Mouse (Mus musculus) left cerebral cortex, postnatal 25 days (tissue): ENCODE data around the gene Ppp1r13b. TPM values are rescaled to one million over a fixed set of nuclear protein-coding genes. Genes with fewer than 3 reads are reported as not detected.
"Not testable (repeated sequence)": the region's sequence is repeated elsewhere in the genome, so short reads cannot be mapped to it uniquely, and the experiment has no call there.

Experiments used
- DNase-seq, 2 experiments: peaks; one replicate each; pipeline ENCODE4 v3.0.0; 2022; ENCODE audit warnings: low spot score in 2 of 2, mixed read lengths in 1 of 2
- intact Hi-C: fragments of 180-260 bp; cut with DNase I; formaldehyde crosslinking; loops from one replicate; pipeline ENCODE4 v1.15.1; 2025
- total RNA-seq, 2 experiments: library from RNA; stranded (reverse); gene quantifications; 2 replicates each; pipeline ENCODE4 v1.2.3; 2021

The Ppp1r13b gene
- total RNA-seq = 10 to 100 TPM; 58.4 to 63.9 TPM

DNA sequence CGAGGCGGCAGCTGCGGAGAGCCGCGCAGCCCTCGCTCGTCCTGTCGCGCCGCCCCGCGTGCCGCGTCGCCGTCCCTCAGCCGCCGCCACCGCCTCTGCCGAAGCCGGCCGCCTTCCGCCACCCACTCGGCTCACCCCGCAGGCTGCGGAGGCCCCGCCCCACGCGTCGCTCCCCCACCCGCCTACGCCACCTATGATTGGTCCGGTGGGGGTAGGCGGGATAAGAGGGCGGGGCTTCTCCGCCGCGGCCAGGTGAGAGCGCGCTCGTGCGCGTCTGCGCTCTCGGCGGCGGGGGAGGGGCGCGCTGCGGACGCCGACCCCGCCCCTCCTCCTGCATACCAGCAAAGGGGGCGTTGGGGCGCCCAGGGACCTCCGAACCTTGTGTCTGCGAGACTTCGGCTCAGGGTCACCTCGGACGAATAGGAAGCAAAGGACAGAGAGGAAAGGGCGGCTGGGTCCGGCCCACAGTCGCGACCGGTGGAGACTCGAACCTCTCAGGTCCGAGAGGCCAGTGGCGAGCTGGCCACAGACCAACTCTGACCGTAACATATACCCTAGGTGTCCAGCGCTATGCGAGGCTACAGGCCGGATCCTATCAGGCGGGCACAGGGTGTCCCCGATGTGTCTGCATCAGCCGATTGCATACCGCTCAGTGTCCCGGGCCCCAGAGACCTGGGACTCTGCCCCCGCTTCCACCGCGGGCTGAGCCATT, at the start of gene Ppp1r13b:
Ppp1r13b (minus strand) TSS at position 141 of the 712 bp plus-strand sequence.
- intact Hi-C loops = no loop called here
- DNase-seq = peak; percentile 81 to 88

DNA sequence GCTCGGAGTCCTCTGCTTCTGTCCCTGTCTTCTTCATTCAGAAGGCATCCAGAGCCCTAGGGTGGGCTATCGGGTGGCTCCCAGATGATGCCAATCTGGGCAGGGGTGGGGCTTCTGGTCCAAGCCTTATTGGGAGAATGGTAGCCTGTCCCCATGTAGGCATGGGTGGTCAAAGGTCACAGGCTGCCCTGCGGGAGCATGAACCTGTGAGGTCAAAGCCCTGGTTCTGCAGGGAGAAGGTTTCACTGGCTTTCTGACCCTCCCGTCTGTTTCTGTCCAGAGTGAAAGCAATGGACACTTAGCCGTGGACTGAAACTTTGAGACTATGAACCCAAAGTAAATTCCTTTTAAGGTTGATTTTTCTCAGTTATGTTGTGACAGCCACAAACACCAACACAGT, 48.3 kb upstream of the Ppp1r13b start:
- DNase-seq = no peak
- intact Hi-C loops = no loop called here

GRCm38 (mm10) chr12:111951701-111952100, 43.8 kb upstream of the Ppp1r13b start:
- intact Hi-C loops = no loop called here
- no peak for DNase-seq

DNA sequence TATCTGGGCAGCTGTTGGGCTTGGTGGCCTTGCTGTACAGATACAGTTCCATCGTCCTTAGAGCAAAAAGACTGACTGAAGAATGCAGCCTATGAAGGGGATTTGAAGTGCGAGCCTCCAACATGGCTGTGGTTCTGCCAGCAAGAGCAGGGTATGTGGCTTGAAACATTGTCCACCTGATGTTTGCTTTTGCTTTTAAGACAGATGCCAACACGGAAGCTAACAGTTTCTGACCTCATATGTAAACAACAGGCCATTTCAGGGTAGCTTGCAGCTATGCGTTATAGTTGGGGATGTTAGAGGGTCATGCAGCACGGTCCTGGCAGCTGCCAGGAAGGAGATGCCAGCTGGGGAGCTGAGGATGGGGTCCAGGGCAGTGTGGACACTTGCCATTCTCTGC, 42.6 kb upstream of the Ppp1r13b start:
- intact Hi-C loops = no loop called here
- no peak for DNase-seq

GRCm38 (mm10) chr12:111946716-111947115, 38.8 kb upstream of the Ppp1r13b start:
- intact Hi-C loops = loop anchor here (1.0 kb wide), 1 partner anchor 68 kb away; no protein-coding TSS in a partner anchor
- peak; percentile 31 to 55 for DNase-seq

- intact Hi-C loops = loop anchor here (1.0 kb wide), 1 partner anchor 68 kb away; no protein-coding TSS in a partner anchor
Observed at GRCm38 (mm10) chr12:111945765-111946655, 38.1 kb upstream of the Ppp1r13b start.

GRCm38 (mm10) chr12:111945115-111945514, 37.2 kb upstream of the Ppp1r13b start:
- DNase-seq = no peak
- intact Hi-C loops = no loop called here

More at GRCm38 (mm10) chr12:111945765-111946655, 38.1 kb upstream of the Ppp1r13b start:
- not testable (repeated sequence) for DNase-seq

GRCm38 (mm10) chr12:111944065-111944987, 36.4 kb upstream of the Ppp1r13b start:
- DNase-seq, intact Hi-C loops: not testable (repeated sequence)

DNA sequence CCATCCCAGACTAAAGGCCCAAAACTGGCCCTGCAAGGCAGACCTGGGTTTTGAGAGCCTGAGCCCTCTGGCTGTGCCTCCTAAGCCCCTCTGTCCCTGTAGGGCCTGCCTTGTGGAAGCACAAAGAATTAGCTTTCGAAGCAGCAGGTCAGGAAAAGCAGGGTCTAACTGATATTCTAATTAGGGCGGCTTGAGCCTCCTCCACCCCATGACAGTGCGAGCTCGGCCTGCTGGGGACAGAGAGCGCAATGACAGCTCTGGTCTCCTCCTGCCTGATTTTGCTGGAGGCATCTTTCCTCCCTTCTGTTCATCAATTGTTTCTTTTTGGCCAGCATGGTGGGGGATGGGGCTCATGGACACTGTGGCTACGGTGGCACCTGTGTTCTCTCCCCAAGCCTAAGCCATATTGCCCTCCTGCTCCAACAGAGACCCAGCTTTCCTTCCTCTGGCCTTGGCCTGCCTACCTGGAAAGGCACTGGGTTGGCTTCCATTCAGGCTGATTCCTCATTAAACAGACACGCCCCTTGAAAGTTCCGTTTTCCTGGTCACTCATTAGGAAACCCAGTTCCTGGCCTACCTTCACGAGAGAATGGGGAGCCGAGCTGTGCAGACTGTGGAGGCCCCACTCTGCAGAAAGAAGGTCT, 35.6 kb upstream of the Ppp1r13b start:
- intact Hi-C loops = no loop called here
- no peak for DNase-seq

- intact Hi-C loops = no loop called here
- no peak for DNase-seq
Observed at GRCm38 (mm10) chr12:111938623-111939177, 30.8 kb upstream of the Ppp1r13b start.

DNA sequence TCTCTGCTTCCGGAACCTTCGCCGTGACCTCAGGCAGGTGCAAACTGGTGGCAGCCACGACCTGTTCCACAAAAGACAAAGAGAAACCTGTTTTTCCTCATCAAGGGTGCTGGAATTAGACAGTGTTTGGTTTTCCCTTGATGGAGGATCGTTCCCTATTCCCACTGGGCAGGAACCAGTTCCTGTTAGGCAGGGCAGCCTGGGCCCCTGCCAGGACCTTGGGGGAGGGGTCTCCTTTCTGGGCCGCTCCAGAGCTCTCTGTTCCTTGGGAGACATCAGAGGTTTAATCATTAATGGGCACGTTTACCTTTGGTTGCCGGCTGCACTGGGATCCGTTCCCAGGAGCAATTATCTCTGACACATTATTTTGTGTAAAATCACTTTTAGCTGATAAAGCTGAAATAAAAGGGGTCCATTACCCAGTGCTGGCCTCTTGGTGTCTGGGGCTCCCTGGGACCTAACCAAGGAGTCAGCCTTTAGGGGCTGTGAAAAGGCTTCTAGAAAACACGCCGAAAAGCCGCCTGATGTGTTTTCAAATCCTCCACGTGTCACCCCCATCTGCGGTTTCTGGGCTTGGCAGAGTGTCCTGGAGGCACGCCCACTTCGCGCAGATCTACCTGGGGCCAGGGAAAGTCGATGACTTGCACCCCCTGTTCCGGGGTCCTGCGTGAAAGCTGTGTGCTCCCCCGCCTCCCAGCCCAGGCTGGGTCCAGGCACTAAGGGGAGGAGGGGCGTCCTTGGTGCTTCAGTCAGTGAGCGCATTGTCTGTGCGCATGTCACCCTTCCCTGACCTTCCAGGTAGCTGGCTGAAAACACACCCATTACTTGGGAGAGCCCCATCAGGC, 29.0 kb upstream of the Ppp1r13b start:
- intact Hi-C loops = loop anchor here (2.0 kb wide), 1 partner anchor 20 kb away; no protein-coding TSS in a partner anchor
- no peak for DNase-seq

DNA sequence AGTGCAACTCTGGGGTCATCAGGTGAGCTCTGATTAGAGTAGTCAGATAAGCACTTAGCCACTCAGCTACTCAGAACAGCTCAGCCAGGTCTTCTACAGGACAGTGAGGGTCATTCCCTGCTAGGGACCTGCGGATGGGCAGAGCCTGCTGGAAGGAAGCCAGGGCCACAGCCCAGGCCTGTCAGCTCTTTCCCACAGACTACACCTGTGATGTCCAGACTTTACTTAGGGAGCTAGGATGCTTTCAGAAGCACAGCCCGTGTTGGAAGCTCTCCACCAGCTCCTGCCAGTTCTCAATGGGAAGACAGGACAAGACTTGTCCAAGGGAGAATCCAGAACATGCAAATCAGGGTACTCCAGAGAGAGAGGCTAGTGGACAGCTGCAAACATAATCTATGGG, 26.1 kb upstream of the Ppp1r13b start:
- intact Hi-C loops = no loop called here
- DNase-seq = no peak

GRCm38 (mm10) chr12:111933032-111933704, 25.3 kb upstream of the Ppp1r13b start:
- peak in 1 of 2 experiments; percentile 55 for DNase-seq
- intact Hi-C loops = no loop called here

DNA sequence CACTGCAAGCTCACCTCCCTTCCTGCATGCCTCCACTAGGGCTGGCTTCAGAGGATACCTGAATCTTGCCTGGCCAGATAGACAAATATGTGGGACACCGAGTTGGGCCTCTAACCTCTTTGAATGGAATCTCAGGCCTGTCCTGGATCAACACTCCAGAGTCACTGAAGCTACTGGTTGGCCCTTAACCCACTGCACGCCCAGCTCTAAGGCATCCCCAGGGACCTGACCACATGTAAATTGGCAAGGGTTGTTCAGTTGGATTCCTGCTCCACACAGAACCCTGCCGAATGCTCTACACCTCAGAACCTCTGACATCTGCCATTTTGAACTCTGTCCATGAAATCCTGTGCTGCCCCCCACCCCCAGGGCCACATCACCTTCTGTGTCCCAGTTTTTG, 24.6 kb upstream of the Ppp1r13b start:
- DNase-seq = no peak
- intact Hi-C loops = no loop called here

- intact Hi-C loops = no loop called here
- no peak for DNase-seq
Observed at GRCm38 (mm10) chr12:111931411-111932025, 23.6 kb upstream of the Ppp1r13b start.

GRCm38 (mm10) chr12:111928411-111928966, 20.6 kb upstream of the Ppp1r13b start:
- intact Hi-C loops = no loop called here

GRCm38 (mm10) chr12:111927338-111927737, 19.4 kb upstream of the Ppp1r13b start:
- intact Hi-C loops = no loop called here
- peak in 1 of 2 experiments; percentile 21 for DNase-seq

More at GRCm38 (mm10) chr12:111928411-111928966, 20.6 kb upstream of the Ppp1r13b start:
- DNase-seq = no peak
